Mouse (Mus musculus) midbrain, embryonic 12.5 days (tissue): Measurements from ENCODE around the gene Tmub1. TPM values are rescaled to one million over a fixed set of nuclear protein-coding genes. Genes with fewer than 3 reads are reported as not detected.

Experiments used
- ATAC-seq: fragments of 200-750 bp; cut with Nextera tagmentation; 2 replicates; pipeline ENCODE4 v1.8.0; 2017; ENCODE audit warnings: low read depth, moderate TSS enrichment, moderate library complexity; ENCODE audit not compliant: low FRiP score
- H3K27ac ChIP-seq: fragments of 300-500 bp; sonication (generic); replicated peaks from 2 replicates; pipeline ENCODE4 v1.5.1; 2016; ENCODE audit warnings: mild to moderate bottlenecking
- H3K27me3 ChIP-seq: fragments of 300-500 bp; sonication (generic); 2 replicates; pipeline ENCODE4 v1.6.1; 2016; ENCODE audit warnings: mild to moderate bottlenecking
- H3K36me3 ChIP-seq: fragments of 300-500 bp; sonication (generic); 2 replicates; pipeline ENCODE4 v1.6.1; 2016
- H3K4me1 ChIP-seq: fragments of 300-500 bp; sonication (generic); 2 replicates; pipeline ENCODE4 v1.6.1; 2016
- H3K4me2 ChIP-seq: fragments of 300-500 bp; sonication (generic); replicated peaks from 2 replicates; pipeline ENCODE4 v1.6.1; 2016; ENCODE audit warnings: mild to moderate bottlenecking, moderate library complexity
- H3K4me3 ChIP-seq: fragments of 300-500 bp; sonication (generic); 2 replicates; pipeline ENCODE4 v1.5.1; 2016; ENCODE audit warnings: mild to moderate bottlenecking
- H3K9ac ChIP-seq: fragments of 300-500 bp; sonication (generic); replicated peaks from 2 replicates; pipeline ENCODE4 v1.6.1; 2016; ENCODE audit warnings: mild to moderate bottlenecking, moderate library complexity
- H3K9me3 ChIP-seq: fragments of 300-500 bp; sonication (generic); 2 replicates; pipeline ENCODE4 v1.6.1; 2016; ENCODE audit warnings: mild to moderate bottlenecking
- WGBS: fragments of 180-500 bp; shearing (Covaris S2); methylation state at CpG from one replicate; pipeline ENCODE4 v1.1.7; 2016; 5-methylcytosine and 5-hydroxymethylcytosine counted together
- polyA plus RNA-seq: library from polyadenylated mRNA; unstranded; fragments of >200 nt; fragmentation: Nextera tagmentation; extraction: Ambion mirVana; gene quantifications from 2 replicates; pipeline ENCODE4 v1.2.1, GENCODE M21; 2016

Tmub1 gene
- polyA plus RNA-seq, 1 experiment from 2014 or later, result 35.4 TPM

DNA sequence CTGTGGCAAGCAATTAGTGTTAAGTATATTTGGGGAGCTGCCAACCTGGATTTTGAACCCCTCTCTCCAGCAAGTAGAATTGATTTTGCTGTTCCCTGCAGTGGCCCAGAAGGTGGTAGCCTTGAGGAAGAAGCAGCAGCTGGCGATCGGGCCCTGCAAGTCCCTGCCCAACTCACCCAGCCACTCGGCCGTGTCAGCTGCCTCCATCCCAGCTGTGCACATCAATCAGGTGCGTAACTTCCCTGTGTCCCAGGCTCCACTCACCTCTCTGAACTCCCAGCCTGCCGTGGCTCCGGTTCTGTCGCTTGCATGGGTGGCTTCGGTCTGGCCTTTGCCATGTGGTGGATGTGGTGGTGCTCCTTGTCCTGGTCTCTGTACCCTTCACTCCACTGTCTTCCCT lies 30.3 kb upstream of the Tmub1 start:
- Histone ChIP-seq H3K9me3 (no peaks in the 10 kb centered on the region), H3K4me1 (peaks cover 62% of the 10 kb centered on the region), H3K4me3 (no peak overlapping the region), H3K27me3 (peaks cover 35% of the 10 kb centered on the region), H3K27ac (no peak overlapping the region), H3K4me2 (no peak overlapping the region), H3K36me3 (peaks cover 59% of the 10 kb centered on the region), H3K9ac (no peak overlapping the region)
- 93% methylated on average over 9 of the region's 9 CpGs for WGBS
- no peak for ATAC-seq

DNA sequence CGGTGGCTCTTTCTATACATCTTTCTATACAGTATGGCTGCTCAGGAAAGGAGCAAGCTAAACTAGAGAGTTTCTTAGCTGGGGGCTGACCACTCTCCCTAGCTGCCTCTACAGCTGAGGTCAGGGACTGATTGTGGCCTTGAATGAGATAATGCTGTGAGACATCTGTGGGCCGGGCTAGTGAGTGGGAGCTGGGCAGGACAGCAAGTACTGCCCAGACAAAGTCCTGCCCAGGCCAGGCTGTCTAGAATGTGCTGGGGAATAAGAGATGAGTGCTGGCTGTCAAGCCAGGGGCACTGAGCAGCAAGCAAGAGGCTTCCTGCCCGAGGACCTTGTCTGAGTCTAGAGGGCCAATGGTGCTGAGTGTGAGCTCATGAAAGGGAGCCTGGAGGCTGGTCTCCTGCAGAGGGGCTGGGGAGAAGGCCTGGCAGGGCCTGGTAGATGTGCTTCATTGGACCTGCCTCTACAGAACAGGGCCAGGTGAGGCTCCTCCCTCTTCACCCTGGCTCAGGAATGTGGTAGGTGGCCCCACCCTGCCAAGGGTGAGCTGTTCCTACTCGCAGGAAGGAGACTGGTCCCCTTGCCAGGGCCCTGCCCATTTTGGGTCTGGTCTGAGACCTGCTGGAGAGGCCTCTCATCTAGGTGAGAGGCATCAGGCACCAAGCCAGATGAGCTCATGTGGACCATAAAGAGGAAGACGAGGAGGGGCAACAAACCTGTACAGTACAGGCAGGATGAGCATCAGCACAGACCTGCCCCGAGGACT lies 28.0 kb upstream of the Tmub1 start:
- no peak for ATAC-seq
- Histone ChIP-seq H3K4me2 (no peak overlapping the region), H3K36me3 (peaks cover 41% of the 10 kb centered on the region), H3K9me3 (no peaks in the 10 kb centered on the region), H3K27ac (no peak overlapping the region), H3K4me1 (peaks cover 45% of the 10 kb centered on the region), H3K27me3 (peaks cover 43% of the 10 kb centered on the region), H3K4me3 (no peak overlapping the region), H3K9ac (no peak overlapping the region)
- WGBS, result 85% methylated on average over 6 of the region's 6 CpGs

GRCm38 (mm10) chr5:24474723-24475261 lies 27.1 kb upstream of the Tmub1 start:
- 0 out of 2 replicates have a peak, but pooled peaks have one; percentile 1 for ATAC-seq
- Histone ChIP-seq H3K4me2 (peak overlapping the region; percentile 57), H3K36me3 (peaks cover 32% of the 10 kb centered on the region), H3K27me3 (peaks cover 43% of the 10 kb centered on the region), H3K4me3 (peak overlapping the region; percentile 36), H3K9ac (peak overlapping the region; percentile 52), H3K9me3 (no peaks in the 10 kb centered on the region), H3K27ac (no peak overlapping the region), H3K4me1 (peaks cover 37% of the 10 kb centered on the region)
- WGBS, result 3% methylated on average over 67 of the region's 67 CpGs

- peaks cover 43% of the 10 kb centered on the region for H3K27me3 ChIP-seq
- H3K4me1 ChIP-seq, result peaks cover 32% of the 10 kb centered on the region
- H3K4me2 ChIP-seq, result peak overlapping the region; percentile 57
- H3K27ac ChIP-seq, result no peak overlapping the region
- H3K9ac ChIP-seq, result peak overlapping the region; percentile 52
- ATAC-seq, result 0 out of 2 replicates have a peak, but pooled peaks have one; percentile 29
- H3K9me3 ChIP-seq, result no peaks in the 10 kb centered on the region
- 2% methylated on average over 75 of the region's 77 CpGs for WGBS
- peaks cover 26% of the 10 kb centered on the region for H3K36me3 ChIP-seq
- peak overlapping the region; percentile 36 for H3K4me3 ChIP-seq
Measured at GRCm38 (mm10) chr5:24474025-24474722, 26.5 kb upstream of the Tmub1 start.

DNA sequence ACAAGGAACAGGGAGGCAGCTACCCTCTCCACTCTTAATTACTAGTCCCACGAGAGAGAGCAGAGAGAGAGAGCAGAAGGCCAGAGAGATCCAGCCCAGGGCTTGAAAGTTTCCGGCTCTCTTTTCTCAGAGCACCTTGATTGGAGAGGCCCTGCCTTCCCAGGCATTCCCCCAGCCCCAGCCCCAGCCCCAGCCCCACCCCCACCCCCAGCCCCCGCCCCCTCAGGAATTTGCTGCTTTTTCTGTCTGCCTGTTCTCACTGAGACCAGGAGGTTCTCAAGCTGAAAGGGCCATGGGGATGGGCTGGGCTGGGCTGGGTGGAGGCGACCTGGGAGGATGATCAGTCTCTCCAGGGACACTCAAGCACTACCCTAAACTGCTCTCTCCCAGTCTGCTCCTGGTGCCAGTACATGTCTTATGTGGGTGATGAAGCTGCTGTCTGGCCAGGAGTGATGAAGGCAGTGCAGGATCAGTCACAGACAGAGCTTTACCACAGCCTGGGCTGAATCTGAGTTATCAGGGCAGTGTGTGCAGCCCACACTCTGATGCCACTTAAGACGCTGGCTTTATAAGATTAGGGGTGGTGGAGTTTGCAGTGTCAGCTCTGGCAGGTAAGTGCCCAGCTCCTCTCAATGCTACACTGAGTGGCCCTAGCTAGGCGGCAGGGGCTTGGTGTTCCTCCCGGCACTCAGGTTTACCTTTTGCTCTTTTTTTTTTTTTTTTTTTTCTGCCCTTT lies 25.4 kb upstream of the Tmub1 start:
- H3K27me3 ChIP-seq, result peaks cover 40% of the 10 kb centered on the region

GRCm38 (mm10) chr5:24470600-24470999 lies 22.9 kb upstream of the Tmub1 start:
- Histone ChIP-seq H3K36me3 (no peaks in the 10 kb centered on the region; the same call in 1 of the 2 replicates), H3K4me1 (peaks cover 46% of the 10 kb centered on the region), H3K27me3 (peaks cover 38% of the 10 kb centered on the region), H3K9me3 (no peaks in the 10 kb centered on the region), H3K27ac (no peak overlapping the region), H3K9ac (no peak overlapping the region), H3K4me3 (no peak overlapping the region), H3K4me2 (no peak overlapping the region)
- peak; percentile 57; the same call in 1 of the 2 replicates for ATAC-seq
- WGBS, result 15% methylated on average over 5 of the region's 5 CpGs

More for the DNA sequence above, 25.4 kb upstream of the Tmub1 start:
- Histone ChIP-seq H3K9ac (0 out of 2 replicates have a peak overlapping the region, but pooled peaks have one; percentile 28), H3K4me3 (no peak overlapping the region), H3K36me3 (peaks cover 15% of the 10 kb centered on the region), H3K4me2 (no peak overlapping the region), H3K4me1 (peaks cover 32% of the 10 kb centered on the region), H3K27ac (no peak overlapping the region), H3K9me3 (no peaks in the 10 kb centered on the region)
- no peak for ATAC-seq
- WGBS, result 19% methylated on average over 7 of the region's 7 CpGs

DNA sequence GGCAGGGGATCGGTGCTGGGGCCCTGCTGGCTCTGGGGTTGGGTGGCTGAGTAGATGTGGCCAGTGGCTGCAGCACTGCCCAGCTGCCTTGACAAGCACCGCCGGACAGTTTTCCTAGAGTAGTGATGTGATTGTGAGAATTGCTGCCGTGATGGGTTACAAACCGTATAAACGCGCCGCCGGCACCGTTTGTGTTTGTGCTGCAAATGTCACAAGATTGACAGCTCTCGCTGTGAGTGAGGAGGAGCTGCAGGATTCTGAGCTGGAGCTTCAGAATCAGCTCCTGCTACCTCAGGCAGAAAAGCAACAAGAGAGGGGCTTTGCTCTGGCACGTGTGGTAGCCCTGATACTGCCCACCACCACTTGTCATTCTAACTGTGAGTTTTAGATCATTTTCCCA lies 19.1 kb upstream of the Tmub1 start:
- 32% methylated on average over 12 of the region's 12 CpGs for WGBS
- Histone ChIP-seq H3K27me3 (peaks cover under 1% of the 10 kb centered on the region), H3K36me3 (no peaks in the 10 kb centered on the region; the same call in 1 of the 2 replicates), H3K9me3 (no peaks in the 10 kb centered on the region), H3K9ac (0 out of 2 replicates have a peak overlapping the region, but pooled peaks have one; percentile 15), H3K4me2 (0 out of 2 replicates have a peak overlapping the region, but pooled peaks have one; percentile 17), H3K4me3 (no peak overlapping the region), H3K27ac (0 out of 2 replicates have a peak overlapping the region, but pooled peaks have one; percentile 46), H3K4me1 (peaks cover 25% of the 10 kb centered on the region)
- ATAC-seq, result no peak

GRCm38 (mm10) chr5:24455613-24456012 lies 8.0 kb upstream of the Tmub1 start:
- Histone ChIP-seq H3K4me2 (peak overlapping the region; percentile 99), H3K4me1 (peaks cover 46% of the 10 kb centered on the region), H3K36me3 (peaks cover 23% of the 10 kb centered on the region), H3K4me3 (no peak overlapping the region), H3K9ac (peak overlapping the region; percentile 25), H3K27ac (0 out of 2 replicates have a peak overlapping the region, but pooled peaks have one; percentile 96), H3K27me3 (no peaks in the 10 kb centered on the region), H3K9me3 (no peaks in the 10 kb centered on the region)
- no peak for ATAC-seq
- WGBS, result 69% methylated on average over 7 of the region's 7 CpGs

GRCm38 (mm10) chr5:24455076-24455475 lies 7.4 kb upstream of the Tmub1 start:
- WGBS, result 73% methylated on average over 3 of the region's 3 CpGs
- H3K36me3 ChIP-seq, result peaks cover 20% of the 10 kb centered on the region
- peak overlapping the region; percentile 99 for H3K4me2 ChIP-seq
- ATAC-seq, result no peak
- peak overlapping the region; percentile 25 for H3K9ac ChIP-seq
- peaks cover 46% of the 10 kb centered on the region for H3K4me1 ChIP-seq
- no peaks in the 10 kb centered on the region for H3K9me3 ChIP-seq
- H3K27ac ChIP-seq, result peak overlapping the region; percentile 96; the same call in 1 of the 2 replicates
- peak overlapping the region; percentile 13; the same call in 1 of the 2 replicates for H3K4me3 ChIP-seq
- 0 out of 2 replicates have a peak, but pooled peaks cover 2% of the 10 kb centered on the region for H3K27me3 ChIP-seq

DNA sequence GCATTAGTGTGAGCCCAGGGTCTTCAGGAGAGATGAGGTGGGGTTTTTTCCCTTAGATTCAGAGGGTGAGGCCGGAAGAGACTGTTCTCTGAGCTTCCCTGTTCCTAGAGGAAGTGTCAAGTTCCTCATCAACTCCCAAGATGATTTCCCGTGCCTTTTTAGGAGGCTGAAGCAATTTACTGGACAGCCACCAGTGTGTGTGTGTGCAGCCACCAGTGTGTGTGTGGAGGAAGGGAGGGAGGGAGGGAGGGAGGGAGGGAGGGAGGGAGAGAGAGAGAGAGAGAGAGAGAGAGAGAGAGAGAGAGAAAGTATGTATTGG lies 6.3 kb upstream of the Tmub1 start:
- WGBS, result 13% methylated on average over 2 of the region's 2 CpGs
- peak overlapping the region; percentile 99 for H3K4me2 ChIP-seq

GRCm38 (mm10) chr5:24453283-24453984 lies 5.8 kb upstream of the Tmub1 start:
- Histone ChIP-seq H3K4me2 (peak overlapping the region; percentile 99), H3K4me1 (peaks cover 46% of the 10 kb centered on the region), H3K9ac (peak overlapping the region; percentile 97), H3K36me3 (peaks cover 18% of the 10 kb centered on the region), H3K4me3 (peak overlapping the region; percentile 96), H3K27ac (peak overlapping the region; percentile 96), H3K9me3 (no peaks in the 10 kb centered on the region), H3K27me3 (peaks cover 9% of the 10 kb centered on the region; the same call in 1 of the 2 replicates)
- ATAC-seq, result 0 out of 2 replicates have a peak, but pooled peaks have one; percentile 17
- 6% methylated on average over 5 of the region's 5 CpGs for WGBS

More for the DNA sequence above, 6.3 kb upstream of the Tmub1 start:
- peaks cover 5% of the 10 kb centered on the region; the same call in 1 of the 2 replicates for H3K27me3 ChIP-seq
- peak overlapping the region; percentile 97 for H3K9ac ChIP-seq
- H3K27ac ChIP-seq, result peak overlapping the region; percentile 96
- peaks cover 18% of the 10 kb centered on the region for H3K36me3 ChIP-seq
- H3K4me3 ChIP-seq, result peak overlapping the region; percentile 96
- H3K9me3 ChIP-seq, result no peaks in the 10 kb centered on the region
- ATAC-seq, result no peak
- H3K4me1 ChIP-seq, result peaks cover 46% of the 10 kb centered on the region
